ENCODE assay signal across 7 mouse cellular contexts in the genomic region with DNA sequence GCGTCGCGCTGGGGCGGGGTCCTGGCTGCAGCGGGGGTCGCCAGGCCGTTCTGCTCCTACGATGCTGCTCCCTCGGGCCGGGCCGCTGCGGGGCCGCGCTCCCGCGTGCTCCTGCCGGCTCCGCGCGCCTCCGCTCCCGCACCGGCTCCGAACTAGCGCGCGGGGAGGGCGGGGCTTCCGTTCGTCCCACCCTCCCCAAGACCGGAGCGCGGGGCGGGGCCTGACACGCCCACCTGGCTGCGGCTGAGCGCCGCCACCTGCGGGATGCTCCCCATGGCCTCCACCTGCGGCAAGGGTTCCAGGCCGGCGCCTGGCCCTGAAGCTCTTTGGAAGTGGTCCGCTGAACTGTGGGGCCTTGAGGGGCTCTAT. TPM values are rescaled to one million over a fixed set of nuclear protein-coding genes. Genes with fewer than 3 reads are reported as not detected.
DNase-seq lines count a peak whose midpoint lies in the region; ATAC-seq and TF ChIP-seq lines count a peak whose summit lies in the region.

A gene (minus strand): TSS at position 157 of the 369 bp plus-strand sequence.

- H3K9me3 ChIP-seq in intestine, postnatal 0 days (ENCODE audit: control insufficient read depth), result no peaks in the 10 kb centered on the region

- peak within 1 kb of the TSS; percentile 100 for H3K4me2 ChIP-seq in intestine, postnatal 0 days (replicated peaks; ENCODE audit: low read depth)

- peak; percentile 25; the same call in 1 of the 2 replicates for TF ChIP-seq CTCF in intestine, postnatal 0 days (IDR thresholded peaks at IDR 0.05; ENCODE audit: low read depth)
- TF ChIP-seq CTCF in spleen, adult 2 months (IDR thresholded peaks at IDR 0.05; ENCODE audit: extremely low read depth, insufficient read depth, insufficient read length, insufficient replicate concordance), result no peak

- intact Hi-C loops in left cerebral cortex, postnatal 36 days (cut with DNase I), result loop anchor here (5.0 kb wide), 1 partner anchor 76 kb away; no protein-coding TSS in a partner anchor

- TF ChIP-seq POLR2A in spleen, adult 2 months (IDR thresholded peaks at IDR 0.05; ENCODE audit: low read depth, low read length), result no peak

- WGBS in intestine, postnatal 0 days, result under 1% methylated on average over 41 of the region's 43 CpGs
- WGBS in spleen, adult 2 months, result 1% methylated on average over 40 of the region's 43 CpGs

- no peaks in the 10 kb centered on the region for H3K27me3 ChIP-seq in intestine, postnatal 0 days (replicated peaks; ENCODE audit: control insufficient read depth, insufficient read depth, low read length)
- H3K27me3 ChIP-seq in spleen, adult 2 months (ENCODE audit: control insufficient read depth, insufficient read depth, low read length), result peaks cover 17% of the 10 kb centered on the region

- H3K4me3 ChIP-seq in intestine, postnatal 0 days (ENCODE audit: low read depth, low read length), result peak within 1 kb of the TSS; percentile 77
- H3K4me3 ChIP-seq in spleen, adult 2 months (ENCODE audit: extremely low read depth, insufficient read depth, insufficient read length), result peak within 1 kb of the TSS; percentile 55; the same call in 1 of the 2 replicates

- no peaks in the 10 kb centered on the region for H3K36me3 ChIP-seq in intestine, postnatal 0 days (ENCODE audit: control insufficient read depth, insufficient read depth)
- no peaks in the 10 kb centered on the region for H3K36me3 ChIP-seq in spleen, adult 2 months (ENCODE audit: control insufficient read depth, insufficient read depth, low read length)

- ATAC-seq in intestine, postnatal 0 days, result peak; percentile 81

- no peak within 1 kb of the TSS; the same call in 1 of the 2 replicates for H3K27ac ChIP-seq in intestine, postnatal 0 days (ENCODE audit: low read depth, low read length)
- H3K27ac ChIP-seq in spleen, adult 2 months (ENCODE audit: insufficient read depth, low read length), result no peak within 1 kb of the TSS

- peaks cover 8% of the 10 kb centered on the region; the same call in 1 of the 2 replicates for H3K4me1 ChIP-seq in intestine, postnatal 0 days (replicated peaks; ENCODE audit: control insufficient read depth, insufficient read depth, low read length)
- H3K4me1 ChIP-seq in spleen, adult 2 months (ENCODE audit: control insufficient read depth, insufficient read depth, insufficient read length), result peaks cover 6% of the 10 kb centered on the region; the same call in 1 of the 2 replicates

- peak; percentile 80 to 87 for DNase-seq in adrenal gland, postnatal 36 days
- DNase-seq in embryo, embryonic 9.5 days (ENCODE audit: extremely low spot score), result peak; percentile 67
- no peak for DNase-seq in gonadal fat pad, adult 2 months (ENCODE audit: low read depth)
- DNase-seq in left cerebral cortex, postnatal 36 days (ENCODE audit: low spot score in 2 of 2), result peak; percentile 84 to 88
- DNase-seq in mesoderm, embryonic 11.5 days (ENCODE audit: low read depth, low spot score), result peak; percentile 64
- peak; percentile 14 to 53 for DNase-seq in spleen, adult 2 months (ENCODE audit: low read depth in 1 of 2, low spot score in 2 of 2)

- H3K9ac ChIP-seq in intestine, postnatal 0 days (ENCODE audit: low read depth, low read length), result peak within 1 kb of the TSS; percentile 71

RNA-seq across cellular contexts. Expression of the gene that starts here (rescaled TPM):
- total RNA-seq in adrenal gland, postnatal 36 days (2021), result 1 to 10 TPM; 2.0 TPM
- 13.4 and 21.2 TPM in 2 replicates for polyA plus RNA-seq in gonadal fat pad, adult 2 months (2012; rRNA removed)
- 1.7 and 2.3 TPM in 2 replicates for polyA plus RNA-seq in intestine, postnatal 0 days (2015; fragmentation: Nextera tagmentation; extraction: Ambion mirVana)
- 100 to 1,000 TPM; 116 to 137 TPM for total RNA-seq in left cerebral cortex, postnatal 36 days (2021)
- 0.62 and 0.87 TPM in 2 replicates for polyA plus RNA-seq in spleen, adult 2 months (2012; rRNA removed)

Comparison
In these comparisons a context has a peak if more than half of its experiments do, and no peak if none do; other contexts are left out.
1. RNA of the gene that starts here (total RNA-seq): 116 to 137 TPM in left cerebral cortex, postnatal 36 days; 2.0 TPM in adrenal gland, postnatal 36 days; every median in the first group is over 10 times any median in the second.
2. Peak in DNase-seq and H3K4me3 ChIP-seq in spleen, adult 2 months; RNA of the gene not detected or under 1 TPM.